Mouse (Mus musculus): ENCODE results near the gene Dgki.

DNA sequence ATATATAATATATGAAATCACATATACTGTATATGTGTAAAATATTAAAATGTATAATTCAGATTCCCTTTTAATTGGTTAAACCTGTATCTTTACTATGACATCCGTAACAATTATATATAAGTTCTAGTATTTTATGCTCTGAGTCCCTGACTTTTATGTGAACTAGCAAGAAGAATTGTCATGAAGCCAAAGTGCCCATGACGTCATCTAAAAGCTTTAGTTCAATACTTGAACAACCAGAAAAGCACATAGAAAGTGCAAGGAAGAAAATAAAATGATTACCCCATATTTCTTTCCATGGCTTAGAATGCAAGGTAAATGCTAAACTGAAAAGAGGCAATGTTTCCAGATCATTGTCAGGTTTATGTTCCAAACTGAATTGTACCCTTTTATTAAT is 269.6 kb downstream of the Dgki start:
- TF ChIP-seq POLR2A (IDR thresholded peaks at IDR 0.05; ENCODE audit: borderline replicate concordance, low read depth, low read length) (no peak), CTCF (IDR thresholded peaks at IDR 0.05; ENCODE audit: low read depth, low read length) (no peak)
